Mouse (Mus musculus) CH12.LX (cell line): Measurements from ENCODE around the gene Ilkap.

Source experiments
- CTCF ChIP-seq, 2 experiments: IDR thresholded peaks in 1 of 2; conservative IDR thresholded peaks in 1 of 2; 2 replicates each; pipeline ENCODE4 v1.5.1; 2011 to 2012; ENCODE audit warnings: low read depth in 2 of 2, low read length in 2 of 2, improper control_type of control experiment in 1 of 2, inconsistent platforms in 1 of 2, mild to moderate bottlenecking in 1 of 2, moderate library complexity in 1 of 2
- EP300 ChIP-seq: IDR thresholded peaks from 2 replicates; pipeline ENCODE4 v1.6.1; 2011; ENCODE audit warnings: low read length, improper control_type of control experiment
- GABPA ChIP-seq: IDR thresholded peaks from 2 replicates; pipeline ENCODE4 v1.6.1; 2012; ENCODE audit warnings: low read depth, low read length, improper control_type of control experiment, inconsistent platforms; ENCODE audit not compliant: insufficient replicate concordance
- MXI1 ChIP-seq: IDR thresholded peaks from 2 replicates; pipeline ENCODE4 v1.6.1; 2011; ENCODE audit warnings: mild to moderate bottlenecking, low read depth, low read length, improper control_type of control experiment
- POLR2A ChIP-seq: IDR thresholded peaks from 2 replicates; pipeline ENCODE4 v1.6.1; 2011; ENCODE audit warnings: low read depth, mild to moderate bottlenecking, improper control_type of control experiment, low read length
- SMC3 ChIP-seq: IDR thresholded peaks from 2 replicates; pipeline ENCODE4 v1.6.1; 2011; ENCODE audit warnings: low read depth, low read length, improper control_type of control experiment
- TCF12 ChIP-seq: IDR thresholded peaks from 2 replicates; pipeline ENCODE4 v1.6.1; 2014; ENCODE audit warnings: low read depth, mild to moderate bottlenecking, inconsistent platforms, low read length, improper control_type of control experiment

DNA sequence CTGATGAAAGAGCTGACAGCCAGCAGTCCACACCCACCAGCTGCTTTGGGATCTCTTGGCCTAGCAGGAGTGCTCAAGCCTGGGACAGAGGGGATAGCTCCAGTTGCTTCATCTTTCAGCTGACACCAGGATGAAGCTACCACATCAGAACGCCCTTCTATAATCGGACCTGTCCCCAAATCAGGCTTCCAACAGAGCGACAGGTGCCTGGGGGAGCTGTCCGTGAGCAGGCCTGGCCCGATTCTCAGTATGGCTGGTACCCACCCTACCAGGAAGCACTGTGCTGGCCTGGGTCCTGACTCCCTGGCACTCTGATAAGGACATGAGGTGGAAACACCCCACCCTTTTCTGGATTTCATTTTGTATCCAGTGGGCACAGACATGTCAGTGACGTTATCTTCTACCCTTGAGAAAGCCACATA, 25.2 kb downstream of the Ilkap start:
- TF ChIP-seq SMC3 = no peak
- no peak for TF ChIP-seq POLR2A
- TF ChIP-seq CTCF (conservative IDR thresholded peaks at IDR 0.05 in 1 of 2, IDR thresholded peaks at IDR 0.05 in 1 of 2; ENCODE audit: low read depth in 2 of 2, low read length in 2 of 2) = no peak
- TF ChIP-seq TCF12 = no peak
- TF ChIP-seq EP300 = no peak
- no peak for TF ChIP-seq GABPA
- TF ChIP-seq MXI1 = no peak
